8 mouse cellular contexts compared by ENCODE assay signal in the genomic region with DNA sequence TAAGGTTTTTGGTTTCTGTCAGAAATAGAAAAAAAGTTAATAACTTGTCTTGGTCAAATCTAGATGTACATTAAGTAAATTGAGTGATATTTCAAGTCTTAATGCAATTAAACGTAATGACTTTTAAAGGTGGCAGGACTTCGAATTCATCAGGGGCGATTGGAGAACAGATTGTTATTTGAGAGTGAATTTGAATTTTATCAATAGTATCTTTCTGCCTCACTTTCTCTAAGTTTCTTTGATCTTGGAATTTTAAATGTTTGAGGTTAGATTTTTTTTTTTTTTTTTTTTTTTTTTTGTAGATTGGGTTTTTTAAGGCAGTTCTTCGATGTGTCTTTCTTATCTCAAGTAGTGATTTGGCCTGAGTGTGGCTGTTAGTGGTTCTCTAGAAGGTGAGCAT. TPM values are rescaled to one million over a fixed set of nuclear protein-coding genes. Genes with fewer than 3 reads are reported as not detected.
DNase-seq lines count a peak whose midpoint lies in the region; ATAC-seq and TF ChIP-seq lines count a peak whose summit lies in the region.

No protein-coding gene starts in this region.

- TF ChIP-seq CTCF in layer of hippocampus, adult 2 months (conservative IDR thresholded peaks at IDR 0.05), result no peak

- peaks cover 33% of the 10 kb centered on the region for H3K36me3 ChIP-seq in forebrain, embryonic 15.5 days
- H3K36me3 ChIP-seq in limb, embryonic 13.5 days, result peaks cover 43% of the 10 kb centered on the region
- peaks cover 45% of the 10 kb centered on the region for H3K36me3 ChIP-seq in neural tube, embryonic 13.5 days

- peak overlapping the region; percentile 53 for H3K4me2 ChIP-seq in forebrain, embryonic 15.5 days (replicated peaks)
- H3K4me2 ChIP-seq in limb, embryonic 13.5 days (replicated peaks), result peak overlapping the region; percentile 74
- H3K4me2 ChIP-seq in neural tube, embryonic 13.5 days, result peak overlapping the region; percentile 77

- no peaks in the 10 kb centered on the region for H3K27me3 ChIP-seq in forebrain, embryonic 15.5 days
- no peaks in the 10 kb centered on the region for H3K27me3 ChIP-seq in limb, embryonic 13.5 days
- H3K27me3 ChIP-seq in neural tube, embryonic 13.5 days, result no peaks in the 10 kb centered on the region

- H3K4me3 ChIP-seq in layer of hippocampus, adult 2 months, result peak overlapping the region; percentile 80; the same call in 1 of the 2 replicates
- H3K4me3 ChIP-seq in forebrain, embryonic 15.5 days, result peak overlapping the region; percentile 98
- H3K4me3 ChIP-seq in limb, embryonic 13.5 days, result peak overlapping the region; percentile 98
- peak overlapping the region; percentile 96 for H3K4me3 ChIP-seq in neural tube, embryonic 13.5 days

- no peak overlapping the region for H3K9ac ChIP-seq in forebrain, embryonic 15.5 days (replicated peaks)
- H3K9ac ChIP-seq in limb, embryonic 13.5 days, result no peak overlapping the region
- H3K9ac ChIP-seq in neural tube, embryonic 13.5 days, result peak overlapping the region; percentile 100; the same call in 1 of the 2 replicates

- H3K27ac ChIP-seq in layer of hippocampus, adult 2 months, result no peak overlapping the region
- no peak overlapping the region for H3K27ac ChIP-seq in forebrain, embryonic 15.5 days (replicated peaks)
- no peak overlapping the region for H3K27ac ChIP-seq in limb, embryonic 13.5 days
- H3K27ac ChIP-seq in neural tube, embryonic 13.5 days (replicated peaks), result no peak overlapping the region

- DNase-seq in layer of hippocampus, adult 2 months (ENCODE audit: low spot score in 2 of 2), result no peak
- DNase-seq in layer of hippocampus, adult 9-11 months, result no peak
- DNase-seq in urinary bladder, adult 18-20 months (ENCODE audit: low spot score in 2 of 2), result no peak
- DNase-seq in embryo, embryonic 9.5 days (ENCODE audit: extremely low spot score), result no peak
- DNase-seq in kidney, postnatal 36 days, result no peak

- H3K9me3 ChIP-seq in forebrain, embryonic 15.5 days, result no peaks in the 10 kb centered on the region
- no peaks in the 10 kb centered on the region for H3K9me3 ChIP-seq in limb, embryonic 13.5 days
- no peaks in the 10 kb centered on the region for H3K9me3 ChIP-seq in neural tube, embryonic 13.5 days

- 67% methylated on average over 4 of the region's 4 CpGs for WGBS in forebrain, embryonic 15.5 days
- WGBS in limb, embryonic 13.5 days, result 60% methylated on average over 4 of the region's 4 CpGs
- WGBS in neural tube, embryonic 13.5 days, result 71% methylated on average over 4 of the region's 4 CpGs

- ATAC-seq in forebrain, embryonic 15.5 days (replicated peaks), result no peak
- no peak for ATAC-seq in limb, embryonic 13.5 days (ENCODE audit: low FRiP score, low read depth)
- no peak for ATAC-seq in neural tube, embryonic 13.5 days (ENCODE audit: low read depth)

- peaks cover 46% of the 10 kb centered on the region for H3K4me1 ChIP-seq in forebrain, embryonic 15.5 days
- H3K4me1 ChIP-seq in limb, embryonic 13.5 days, result peaks cover 30% of the 10 kb centered on the region
- H3K4me1 ChIP-seq in neural tube, embryonic 13.5 days (replicated peaks), result peaks cover 59% of the 10 kb centered on the region

RNA-seq across cellular contexts. Expression of a gene that starts 2.0 kb away (rescaled TPM):
- total RNA-seq in layer of hippocampus, adult 2 months (2021), result 100 to 1,000 TPM; 132 to 135 TPM
- 22.9 and 23.1 TPM in 2 replicates for polyA plus RNA-seq in forebrain, embryonic 15.5 days (2015; fragmentation: Nextera tagmentation; extraction: Ambion mirVana)
- polyA plus RNA-seq in limb, embryonic 13.5 days (2015; fragmentation: Nextera tagmentation; extraction: Ambion mirVana), result 25.8 and 26.0 TPM in 2 replicates
- 15.7 and 17.9 TPM in 2 replicates for polyA plus RNA-seq in neural tube, embryonic 13.5 days (2015; fragmentation: Nextera tagmentation; extraction: Ambion mirVana)

RNA-seq across cellular contexts. Expression of a gene that starts 45.0 kb away (rescaled TPM):
- total RNA-seq in layer of hippocampus, adult 2 months (2021), result not detected
- polyA plus RNA-seq in forebrain, embryonic 15.5 days (2015; fragmentation: Nextera tagmentation; extraction: Ambion mirVana), result 0.06 TPM in 1 of 2 replicates, not detected in the other
- 0.09 TPM in 1 of 2 replicates, not detected in the other for polyA plus RNA-seq in limb, embryonic 13.5 days (2015; fragmentation: Nextera tagmentation; extraction: Ambion mirVana)
- not detected in 2 replicates for polyA plus RNA-seq in neural tube, embryonic 13.5 days (2015; fragmentation: Nextera tagmentation; extraction: Ambion mirVana)
